Mouse (Mus musculus): ENCODE measurements around the gene Krt33b.

DNA sequence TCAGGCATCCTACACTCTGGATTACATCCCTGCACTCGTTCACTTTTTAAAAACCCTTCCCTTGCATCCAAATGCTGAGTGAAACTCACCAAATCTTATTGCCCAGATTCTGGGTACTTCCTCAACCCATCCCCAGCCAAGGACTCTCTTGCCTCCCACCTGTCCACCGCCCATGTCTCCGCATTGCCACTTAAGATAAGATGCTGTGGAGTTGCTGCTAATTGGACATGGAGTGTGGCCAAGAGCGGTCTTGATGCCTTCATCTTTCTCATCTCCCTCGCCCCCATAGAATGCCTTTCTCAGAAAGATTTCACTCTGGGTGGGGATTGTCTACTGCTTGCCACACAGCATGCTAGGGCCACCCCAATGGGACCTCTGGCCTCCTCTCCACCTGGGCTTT lies 21.3 kb downstream of the Krt33b start:
- no peak for TF ChIP-seq GATA1 (IDR thresholded peaks at IDR 0.05; ENCODE audit: borderline replicate concordance, low read length)
- no peak for TF ChIP-seq FLI1 (IDR thresholded peaks at IDR 0.05; ENCODE audit: low read length)

All from megakaryocyte, embryonic 14.5 days (primary cell).